Mouse (Mus musculus) heart, postnatal 0 days (tissue): Measurements from ENCODE around the gene Aqp1.

Source experiments
- CTCF ChIP-seq: IDR thresholded peaks from 2 replicates; pipeline ENCODE4 v1.5.1; 2016; ENCODE audit warnings: antibody characterized with exemption, control low read depth, low read depth
- EP300 ChIP-seq: IDR thresholded peaks from 2 replicates; pipeline ENCODE4 v1.6.1; 2016; ENCODE audit warnings: antibody characterized with exemption, low read depth

GRCm38 (mm10) chr6:55341688-55342087 lies 5.5 kb downstream of the Aqp1 start:
- TF ChIP-seq CTCF (no peak), EP300 (no peak)
